Mouse (Mus musculus) adrenal gland, postnatal 0 days (tissue): ENCODE measurements around the gene Smim22. TPM values are rescaled to one million over a fixed set of nuclear protein-coding genes. Genes with fewer than 3 reads are reported as not detected.

ENCODE experiments used
- polyA plus RNA-seq: library from polyadenylated mRNA; unstranded; fragments of >200 nt; fragmentation: Nextera tagmentation; extraction: Ambion mirVana; gene quantifications from 2 replicates; pipeline ENCODE4 v1.2.1, GENCODE M21; 2015

Smim22 gene
- polyA plus RNA-seq = 2.6 and 3.2 TPM in 2 replicates

GRCm38 (mm10) chr16:5007067-5007466 lies at the start of gene Smim22:
Gene Smim22, plus strand, starts transcription at chr16:5007288.

GRCm38 (mm10) chr16:4963797-4964709 lies 43.0 kb upstream of the Smim22 start, which contains the start of gene Anks3:
Gene Anks3, minus strand, starts transcription at chr16:4964205.

GRCm38 (mm10) chr16:4997553-4997952 lies 9.5 kb upstream of the Smim22 start, which contains the start of gene Sept12:
Gene Sept12, minus strand, starts transcription at chr16:4997852.

GRCm38 (mm10) chr16:5013054-5013838 lies 6.2 kb downstream of the Smim22 start, which contains the start of gene Rogdi:
Gene Rogdi, minus strand, starts transcription at chr16:5013553.

GRCm38 (mm10) chr16:5049774-5050234 lies 42.7 kb downstream of the Smim22 start, which contains the start of the genes Glyr1 and Ubn1:
Gene Glyr1, minus strand, starts transcription at chr16:5049863.
Gene Ubn1, plus strand, starts transcription at chr16:5050057.

Other genes with a start within 250 kb of the Smim22 start
- 59.6 and 97.5 TPM in 2 replicates for gene Cdip1, start 217.0 kb upstream of the Smim22 start, polyA plus RNA-seq
- 0.26 and 0.35 TPM in 2 replicates for gene 4930562C15Rik, start 171.9 kb upstream of the Smim22 start, polyA plus RNA-seq
- gene Ubald1, start 127.0 kb upstream of the Smim22 start, polyA plus RNA-seq = 25.1 and 27.9 TPM in 2 replicates
- 37.9 and 52.2 TPM in 2 replicates for gene Mgrn1, start 121.0 kb upstream of the Smim22 start, polyA plus RNA-seq
- gene Nudt16l1, start 68.5 kb upstream of the Smim22 start, polyA plus RNA-seq = 136 and 156 TPM in 2 replicates
- 25.6 and 34.4 TPM in 2 replicates for gene Anks3, start 43.1 kb upstream of the Smim22 start, polyA plus RNA-seq
- 0.15 TPM in 1 of 2 replicates, not detected in the other for gene Sept12, start 9.4 kb upstream of the Smim22 start, polyA plus RNA-seq
- gene Rogdi, start 6.3 kb downstream of the Smim22 start, polyA plus RNA-seq = 58.9 and 59.4 TPM in 2 replicates
- gene Glyr1, start 42.6 kb downstream of the Smim22 start, polyA plus RNA-seq = 61.6 and 91.6 TPM in 2 replicates
- gene Ubn1, start 42.8 kb downstream of the Smim22 start, polyA plus RNA-seq = 10.2 and 11.6 TPM in 2 replicates
- 2.0 and 2.2 TPM in 2 replicates for gene Ppl, start 125.1 kb downstream of the Smim22 start, polyA plus RNA-seq
- gene Sec14l5, start 139.8 kb downstream of the Smim22 start, polyA plus RNA-seq = 0.09 and 0.11 TPM in 2 replicates
- gene Nagpa, start 196.7 kb downstream of the Smim22 start, polyA plus RNA-seq = 17.5 and 28.2 TPM in 2 replicates
- gene AU021092, start 215.0 kb downstream of the Smim22 start, polyA plus RNA-seq = 36.8 and 37.1 TPM in 2 replicates
- gene Alg1, start 226.3 kb downstream of the Smim22 start, polyA plus RNA-seq = 24.8 and 39.7 TPM in 2 replicates
- gene Eef2kmt, start 248.7 kb downstream of the Smim22 start, polyA plus RNA-seq = 45.5 and 47.5 TPM in 2 replicates